Mouse (Mus musculus): ENCODE measurements around the gene Tcf7l2.

Tcf7l2 gene

DNA sequence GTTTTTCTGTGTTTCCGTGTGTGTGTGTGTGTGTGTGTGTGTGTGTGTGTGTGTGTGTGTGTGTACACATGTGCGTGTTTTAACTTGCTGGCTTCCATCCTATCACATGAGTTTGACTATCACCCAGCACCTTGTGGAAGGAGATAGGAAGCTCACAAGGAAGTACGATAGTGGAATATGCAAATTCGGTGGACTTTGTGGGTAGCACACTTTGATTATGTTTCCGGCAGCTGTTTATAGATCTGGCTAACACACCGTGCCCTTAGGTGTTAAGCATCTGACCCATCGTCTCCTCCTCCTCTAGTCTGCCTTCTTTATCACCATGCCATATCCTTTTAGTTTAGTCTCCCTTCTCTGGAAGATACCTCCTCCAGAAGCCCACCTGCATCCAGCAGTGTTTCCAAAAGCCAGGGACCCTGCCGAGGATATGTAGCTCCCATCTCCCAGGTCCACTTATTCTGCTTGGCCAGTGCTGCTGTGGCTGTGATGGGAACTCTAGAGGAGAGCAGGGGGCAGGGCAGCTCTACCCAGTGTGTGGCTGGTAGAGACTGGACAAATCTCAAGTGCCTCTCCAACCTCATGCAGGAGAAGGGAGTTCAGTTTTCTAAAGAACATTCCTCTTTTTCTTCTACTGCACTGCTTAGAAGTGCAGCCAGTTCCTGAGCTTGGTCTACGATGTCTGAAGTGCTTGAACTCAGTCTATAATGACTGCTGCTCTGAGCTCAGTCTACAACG is 118.6 kb downstream of the Tcf7l2 start:
- in situ Hi-C loops (cut with MboI, MseI): no loop called here

DNA sequence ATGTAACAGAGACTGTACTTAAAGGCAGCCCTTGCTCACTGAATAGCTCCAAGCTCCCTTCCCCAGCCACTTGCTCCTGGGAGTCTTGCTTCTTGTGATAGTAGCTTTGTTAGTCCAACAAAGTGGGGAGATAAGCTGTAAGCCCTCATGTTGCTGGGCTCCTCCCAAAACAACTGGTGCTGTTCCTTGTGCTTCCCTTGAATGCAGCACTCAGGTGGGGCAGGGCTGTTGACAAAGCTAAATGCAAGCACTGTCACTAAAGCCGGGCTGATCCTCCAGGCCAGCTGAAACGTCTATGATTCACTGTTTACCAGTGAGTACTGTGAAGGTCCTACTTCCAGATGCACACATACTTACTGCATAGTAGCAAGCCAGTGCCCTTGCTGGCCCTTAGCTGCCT is 120.1 kb downstream of the Tcf7l2 start:
- in situ Hi-C loops (cut with MboI, MseI): no loop called here

DNA sequence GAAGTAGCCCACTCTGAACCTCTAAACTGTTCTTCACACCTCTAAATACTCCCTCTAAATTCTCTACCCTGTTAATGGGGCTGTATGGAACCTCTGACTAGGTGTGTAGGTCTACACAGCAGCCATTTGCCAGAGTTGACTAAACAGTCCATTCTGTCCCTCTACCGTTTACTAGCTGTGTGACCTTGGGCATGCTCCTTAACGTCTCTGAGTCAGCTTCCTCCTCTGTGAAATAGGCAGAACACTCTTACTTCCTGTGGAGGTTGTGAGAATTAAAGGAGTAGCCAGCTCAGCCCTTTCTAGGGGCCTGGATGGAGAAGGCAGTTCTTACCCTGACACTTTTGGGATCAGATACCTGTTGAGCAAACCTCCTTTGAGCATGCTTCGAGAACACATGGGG is 120.9 kb downstream of the Tcf7l2 start:
- in situ Hi-C loops (cut with MboI, MseI): no loop called here

DNA sequence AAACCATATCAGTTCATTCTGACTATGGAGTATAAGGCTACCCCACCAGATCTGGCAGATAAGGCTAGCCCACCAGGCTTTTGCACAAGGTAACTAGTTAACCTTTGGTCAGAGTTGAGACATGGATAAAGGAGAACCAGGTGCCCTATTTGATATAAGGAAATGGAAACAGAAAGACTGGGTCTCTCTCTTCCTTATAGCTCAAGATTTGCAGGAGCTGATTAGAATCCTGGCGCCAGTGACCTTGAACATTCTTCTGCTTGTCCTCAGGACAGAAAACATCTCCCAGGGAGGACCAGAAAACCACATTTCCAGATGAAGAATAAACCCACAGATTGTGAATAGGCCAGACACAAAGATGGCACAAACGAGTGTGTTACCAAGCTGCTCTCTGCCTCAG is 123.4 kb downstream of the Tcf7l2 start:
- in situ Hi-C loops (cut with MboI, MseI): no loop called here

DNA sequence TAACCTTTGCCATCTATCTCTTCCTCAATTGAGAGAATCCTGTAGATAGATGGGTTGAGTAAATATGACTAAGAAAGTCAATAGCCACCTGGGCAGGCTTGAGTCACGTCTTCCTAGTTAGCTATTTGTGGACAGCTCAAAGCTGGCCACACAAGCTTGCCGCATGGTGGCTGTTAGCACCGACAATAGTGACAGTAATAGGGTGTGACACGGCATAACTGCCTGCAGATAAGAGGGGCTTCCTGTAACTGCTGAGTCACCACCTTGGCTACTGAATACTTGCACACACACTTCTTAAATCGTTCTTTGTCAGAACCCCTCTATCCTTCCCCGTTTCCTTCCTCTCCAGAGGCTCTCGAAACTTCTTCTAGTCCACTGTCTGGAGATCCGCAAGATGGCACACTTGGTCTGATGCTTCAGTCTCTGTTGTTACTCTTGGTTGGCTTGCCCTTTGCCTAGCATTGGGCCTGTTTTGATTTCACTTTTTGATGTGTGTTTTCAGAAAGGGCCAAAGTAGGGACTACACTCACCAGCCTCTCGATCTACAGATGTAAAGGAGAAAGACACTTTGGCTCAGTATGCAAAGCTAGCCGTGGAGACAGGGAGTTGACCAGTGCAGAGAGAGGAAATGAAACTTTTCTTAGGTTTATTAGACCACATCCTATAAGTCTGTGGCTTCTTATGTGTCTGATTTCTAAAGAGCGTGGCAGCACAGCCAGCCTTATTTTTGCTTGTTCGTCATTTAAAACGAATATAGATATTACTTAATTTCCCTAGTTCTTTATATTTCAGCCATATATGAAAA is 124.4 kb downstream of the Tcf7l2 start:
- in situ Hi-C loops (cut with MboI, MseI): no loop called here

DNA sequence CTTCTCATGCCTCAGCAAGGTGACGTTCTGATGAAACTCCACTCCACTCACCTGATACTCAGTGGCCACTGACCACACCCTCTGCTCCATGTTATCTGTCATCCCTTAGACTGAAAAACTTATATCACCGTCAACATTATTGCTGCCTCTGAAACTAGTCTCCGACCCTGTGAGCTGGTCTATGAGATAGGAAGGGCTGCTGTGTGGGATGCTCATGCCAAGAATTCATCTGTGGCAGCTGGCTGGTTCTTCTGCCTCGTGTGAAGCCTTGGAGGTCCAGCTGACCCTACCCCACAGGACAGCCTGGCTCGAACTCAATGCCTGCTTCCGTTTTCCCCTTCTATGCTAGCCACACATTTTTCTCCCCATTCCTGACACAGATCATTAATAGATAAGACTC is 125.6 kb downstream of the Tcf7l2 start:
- in situ Hi-C loops (cut with MboI, MseI): no loop called here

DNA sequence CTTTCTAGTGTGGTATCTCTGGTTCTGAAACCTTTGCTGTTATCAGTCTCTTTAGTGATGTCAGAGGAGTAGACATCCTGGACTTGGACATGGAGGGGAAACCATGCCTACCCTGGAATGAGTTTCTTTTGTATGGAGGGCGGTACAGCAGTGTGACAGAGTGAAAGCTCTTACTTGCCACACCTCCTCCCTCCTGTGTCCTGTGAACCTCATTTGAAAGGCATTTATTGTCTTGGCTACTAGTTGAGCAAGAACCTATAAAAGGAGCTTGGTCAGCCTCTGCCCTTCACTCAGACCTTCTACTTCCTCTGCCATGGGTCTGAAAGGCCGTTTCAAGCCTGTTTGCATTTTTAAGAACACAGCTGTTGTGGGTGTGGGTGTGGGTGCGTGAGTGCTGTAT is 126.3 kb downstream of the Tcf7l2 start:
- in situ Hi-C loops (cut with MboI, MseI): no loop called here

DNA sequence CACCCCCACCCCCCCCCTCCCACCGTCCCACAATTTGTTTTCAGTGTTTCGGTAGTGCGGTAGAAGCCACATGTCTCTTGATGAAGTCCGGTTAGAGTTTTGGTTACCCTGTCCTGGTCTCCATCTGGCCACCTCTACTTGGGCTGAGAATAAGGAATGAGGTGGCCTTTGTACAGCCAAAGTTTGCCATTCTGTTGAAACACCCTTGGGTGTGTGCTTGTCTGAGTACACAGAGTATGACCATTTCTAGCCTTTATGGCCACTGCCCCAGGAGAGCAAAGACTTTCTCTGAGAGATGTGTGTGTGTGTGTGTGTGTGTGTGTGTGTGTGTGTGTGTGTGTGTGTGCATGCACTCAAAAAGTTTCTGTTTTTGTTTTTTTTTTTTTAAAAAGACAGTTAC is 127.0 kb downstream of the Tcf7l2 start:
- in situ Hi-C loops (cut with MboI, MseI): no loop called here

DNA sequence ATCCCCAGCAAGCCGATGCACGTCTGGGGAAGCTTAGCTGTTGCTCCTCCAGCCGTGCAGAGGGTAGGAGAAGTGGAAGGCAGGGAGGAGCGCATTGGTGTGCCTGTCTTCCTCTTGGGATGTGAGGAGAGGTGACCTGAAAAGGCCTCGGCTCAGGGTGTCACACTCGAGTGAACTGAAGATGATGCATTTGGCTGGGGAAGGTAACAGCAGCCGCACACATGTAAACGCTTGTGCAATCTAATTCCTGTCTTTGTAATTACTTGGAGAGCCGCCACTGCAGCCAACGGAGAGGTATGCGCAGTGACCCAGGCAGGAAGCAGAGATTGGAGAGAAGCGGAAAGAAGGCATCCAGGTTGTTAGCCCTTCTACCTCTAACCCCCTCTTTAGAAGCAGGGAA is 129.2 kb downstream of the Tcf7l2 start:
- in situ Hi-C loops (cut with MboI, MseI): no loop called here

DNA sequence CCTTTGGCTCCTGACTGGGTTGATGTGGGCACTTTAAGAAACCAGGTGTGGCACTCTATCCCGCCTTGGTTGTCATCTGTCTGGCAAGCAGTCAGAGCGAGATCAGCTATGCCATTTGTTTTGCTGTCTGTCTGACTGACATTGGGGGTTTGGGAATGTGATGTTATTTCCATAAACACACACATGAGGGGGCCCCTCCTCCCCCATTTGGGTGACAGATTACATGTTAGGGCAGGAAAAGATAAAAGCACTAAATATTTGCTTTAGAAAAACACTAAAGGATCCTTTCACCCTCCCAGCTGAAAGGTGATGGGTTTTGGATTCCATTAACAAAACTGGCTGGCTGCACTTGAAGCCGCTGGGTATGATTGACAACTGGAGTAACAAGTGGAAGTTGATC is 129.9 kb downstream of the Tcf7l2 start:
- in situ Hi-C loops (cut with MboI, MseI): no loop called here

DNA sequence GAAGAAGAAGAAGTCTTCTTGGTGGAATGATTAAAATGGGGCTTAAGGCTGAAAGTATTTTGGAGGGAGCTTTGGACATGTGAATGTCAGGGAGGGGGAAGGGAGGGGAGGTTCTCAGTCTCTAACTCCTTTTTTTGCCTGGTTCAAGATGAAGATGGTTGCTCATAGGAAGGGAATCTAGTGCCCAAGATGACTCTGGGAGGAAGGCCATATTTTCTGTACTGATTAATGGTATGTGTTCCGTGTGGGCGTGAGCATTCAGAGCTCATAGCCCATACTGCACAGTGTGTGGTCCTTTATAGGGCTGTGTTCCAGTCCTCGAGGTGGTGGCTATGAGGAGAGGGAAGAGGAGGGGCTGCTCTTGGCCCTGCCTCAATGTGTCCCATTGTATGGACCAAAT is 131.6 kb downstream of the Tcf7l2 start:
- in situ Hi-C loops (cut with MboI, MseI): no loop called here

DNA sequence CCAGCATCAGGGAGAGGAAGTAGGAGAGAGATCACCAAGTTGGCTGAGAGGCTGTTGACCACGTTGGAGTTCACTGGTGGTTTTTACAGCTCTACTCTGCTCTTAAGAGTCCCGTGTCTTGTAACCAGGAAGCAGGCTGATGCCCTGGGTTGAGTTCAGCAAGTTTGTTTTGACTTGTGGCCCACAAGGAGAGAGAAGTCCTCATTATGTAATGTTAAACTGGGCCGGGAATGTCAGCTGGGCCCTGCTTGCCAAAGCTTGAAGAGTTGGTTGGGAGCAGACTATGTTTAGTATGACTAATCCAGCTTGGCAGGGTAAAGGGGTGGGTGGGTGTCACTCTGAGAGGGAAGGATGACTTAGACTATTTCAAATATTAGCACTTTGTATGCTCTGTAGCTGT is 134.9 kb downstream of the Tcf7l2 start:
- in situ Hi-C loops (cut with MboI, MseI): no loop called here

DNA sequence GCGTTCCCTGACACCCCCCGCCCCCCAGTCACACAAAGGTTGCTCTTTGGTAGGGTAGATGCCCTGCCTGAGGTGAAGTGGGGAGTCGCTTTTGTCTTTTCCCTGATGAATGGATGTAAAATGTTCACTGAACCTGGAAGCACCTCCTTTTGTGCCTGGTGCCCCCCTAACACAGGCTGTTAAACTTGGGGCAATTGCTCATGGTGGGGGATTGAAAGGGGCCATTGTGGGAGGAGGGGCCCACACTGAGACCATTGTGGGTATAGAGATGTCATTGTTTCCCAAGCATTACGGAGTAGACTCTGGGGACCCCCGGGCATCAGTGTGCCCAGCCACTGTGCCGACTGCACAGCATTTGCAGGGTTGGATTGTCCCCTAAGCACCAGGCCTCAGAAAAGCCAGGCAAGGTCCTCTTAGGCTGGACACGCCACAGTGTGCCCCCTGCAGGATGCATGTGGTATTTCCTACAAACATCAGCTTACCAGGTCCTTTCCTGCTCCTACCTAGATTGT is 135.8 kb downstream of the Tcf7l2 start:
- in situ Hi-C loops (cut with MboI, MseI): no loop called here

DNA sequence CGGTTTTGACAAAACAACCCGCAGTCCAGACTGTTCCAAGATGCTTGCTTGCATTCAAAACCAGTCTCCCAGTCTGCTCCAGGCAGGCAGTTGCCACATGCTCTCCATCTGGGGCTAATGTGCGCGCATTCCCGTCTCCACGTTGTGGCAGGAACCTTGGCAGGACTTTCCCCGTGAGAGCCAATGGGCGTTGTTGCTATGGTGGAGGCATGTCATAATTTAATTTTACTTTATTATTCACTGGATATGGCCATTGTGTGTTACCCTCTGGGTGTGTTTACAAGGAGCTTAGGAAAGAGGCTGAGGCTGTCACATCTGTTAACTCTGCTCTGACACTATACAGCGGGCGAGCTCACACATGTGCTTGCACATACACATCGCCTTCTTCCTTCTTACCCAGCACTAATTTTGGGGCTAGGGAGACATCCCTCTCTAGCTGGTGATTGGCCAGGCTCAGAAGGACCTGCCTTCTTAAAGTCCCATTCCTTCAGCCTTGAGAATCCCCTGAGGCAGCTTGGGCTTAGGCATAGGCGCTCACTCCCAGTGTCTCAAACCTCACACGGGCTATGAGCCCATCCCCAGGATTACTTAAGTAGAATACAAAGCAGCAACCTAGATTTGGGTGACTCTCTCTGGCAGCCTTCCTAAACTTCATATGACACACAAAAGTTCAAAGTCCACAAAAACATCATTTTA is 139.2 kb downstream of the Tcf7l2 start:
- in situ Hi-C loops (cut with MboI, MseI): no loop called here

DNA sequence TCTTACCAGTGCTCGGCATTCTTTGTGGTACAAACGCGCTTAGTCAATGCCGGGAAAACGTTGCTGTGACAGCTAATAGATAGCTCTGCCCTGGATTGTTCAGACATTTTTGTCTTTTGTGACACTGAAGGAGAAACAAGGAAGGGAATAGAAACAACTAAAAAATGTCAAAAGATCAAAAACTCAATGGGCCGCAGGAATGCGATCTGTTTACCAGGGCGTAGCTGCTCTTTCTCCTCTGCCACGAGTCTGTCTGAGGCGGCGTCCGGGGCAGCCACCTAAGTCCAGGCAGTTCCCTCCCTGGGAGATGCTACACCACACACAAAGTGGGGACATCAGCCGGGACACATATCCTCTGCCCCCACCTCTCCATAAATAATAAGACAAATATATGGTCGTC is 144.9 kb downstream of the Tcf7l2 start:
- in situ Hi-C loops (cut with MboI, MseI): no loop called here

DNA sequence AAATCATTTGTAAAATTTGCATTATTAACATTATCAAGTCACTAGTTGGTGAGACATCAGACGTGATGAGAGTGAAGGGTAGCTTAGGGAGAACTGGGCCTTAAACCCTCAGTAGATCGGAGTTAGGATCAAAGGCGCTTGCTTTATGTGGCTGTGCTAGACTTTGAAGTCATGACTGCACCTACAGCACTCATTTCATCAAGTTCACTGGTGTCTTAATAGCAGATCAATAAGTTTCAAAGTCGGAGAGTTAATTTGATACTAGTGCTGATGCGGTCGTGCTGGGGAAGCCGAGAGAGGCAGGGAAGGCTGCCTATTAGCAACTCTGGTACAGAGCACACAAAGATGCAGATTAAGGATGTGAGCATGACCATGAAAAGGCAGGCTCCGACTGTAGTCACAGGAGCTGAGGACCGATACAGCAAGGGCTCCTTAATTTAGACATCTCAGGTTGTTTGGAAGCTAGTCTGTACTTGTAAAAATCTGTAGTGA is 150.1 kb downstream of the Tcf7l2 start:
- in situ Hi-C loops (cut with MboI, MseI): no loop called here

DNA sequence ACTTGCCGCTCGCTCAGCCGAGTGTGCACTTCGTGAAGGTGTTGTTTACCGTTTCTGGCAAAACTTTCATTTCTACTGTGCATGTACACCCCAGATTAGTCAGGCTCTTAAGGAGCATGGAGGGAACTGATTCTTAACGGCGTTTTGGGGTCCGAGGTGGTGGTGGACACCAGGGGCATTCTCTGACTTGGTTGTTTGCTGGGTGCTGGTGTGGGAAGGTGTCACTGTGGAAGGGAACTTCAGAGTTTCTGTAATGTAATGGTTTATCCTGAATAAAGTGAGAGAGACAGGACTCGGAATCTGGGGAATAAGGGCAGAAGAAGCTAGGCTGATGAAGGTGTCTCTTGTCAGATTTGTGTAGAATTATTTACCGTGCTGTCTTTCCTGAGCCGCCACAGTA is 151.9 kb downstream of the Tcf7l2 start:
- in situ Hi-C loops (cut with MboI, MseI): no loop called here

DNA sequence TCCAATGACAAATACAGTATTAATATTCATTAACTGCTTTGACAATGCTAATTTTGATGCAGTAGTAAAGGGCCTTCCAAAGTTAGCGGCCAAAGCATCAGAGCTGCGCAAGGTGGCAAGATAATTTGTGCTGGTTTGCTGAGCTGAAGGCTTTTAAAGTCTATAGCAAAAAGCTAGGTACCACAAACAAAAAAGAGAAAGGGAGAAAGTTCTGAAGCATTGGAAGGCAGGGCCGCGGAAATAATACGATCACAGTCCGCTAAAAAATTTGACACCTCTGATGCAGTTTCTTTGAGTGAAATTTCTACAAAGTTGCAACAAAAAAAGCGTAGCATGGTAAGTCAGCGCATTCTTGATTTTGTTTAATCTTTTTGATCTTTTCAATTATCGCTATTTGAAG is 152.8 kb downstream of the Tcf7l2 start:
- in situ Hi-C loops (cut with MboI, MseI): no loop called here

DNA sequence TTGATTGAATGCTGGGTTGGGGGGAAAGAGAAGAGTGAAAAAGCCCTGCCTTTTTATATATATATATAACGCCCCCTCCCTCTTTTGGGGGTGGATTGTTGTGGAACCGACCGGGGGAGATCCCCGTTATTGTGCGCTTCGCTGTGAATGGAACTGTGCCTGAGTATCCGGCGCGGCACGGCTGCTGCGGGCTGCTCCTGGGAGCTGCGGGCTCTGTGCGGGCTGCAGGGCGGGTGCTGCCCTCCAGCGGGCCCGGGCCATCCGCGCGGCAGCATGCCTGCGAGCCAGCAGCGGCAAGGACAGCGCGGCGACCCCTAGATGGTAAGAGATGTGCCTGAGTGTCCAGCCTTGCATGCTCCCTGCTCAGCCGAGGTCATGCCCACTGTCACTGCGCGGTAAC is 153.7 kb downstream of the Tcf7l2 start:
- in situ Hi-C loops (cut with MboI, MseI): no loop called here

DNA sequence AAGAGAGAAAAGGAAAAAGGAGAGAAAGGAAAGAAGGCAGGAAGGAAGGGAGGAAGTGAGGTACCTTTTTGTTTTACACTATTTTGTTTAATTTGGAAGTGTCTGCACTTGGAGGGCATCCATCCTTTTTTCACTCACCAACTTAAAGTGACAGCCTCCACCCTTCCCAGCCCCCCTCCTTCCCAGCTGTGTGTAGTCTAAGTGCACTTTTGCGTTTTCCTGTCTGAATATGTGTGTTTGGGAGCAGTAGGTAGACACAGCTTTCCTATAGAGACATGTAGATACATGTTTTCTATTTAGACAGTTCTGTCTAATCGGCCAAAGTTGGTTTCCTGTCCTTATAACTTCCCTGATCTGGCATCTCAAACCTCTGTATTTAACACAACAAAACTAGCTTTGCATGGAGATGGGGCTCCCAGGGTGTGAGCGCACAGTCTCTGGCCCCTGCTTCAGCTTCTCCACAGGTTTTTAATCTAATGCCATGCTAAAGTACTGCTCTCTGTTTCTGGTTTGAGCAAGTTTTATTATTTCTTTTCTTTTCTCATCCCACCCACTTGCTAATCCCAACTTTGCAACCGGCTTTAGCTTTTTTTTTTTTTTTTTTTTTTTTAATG is 154.3 kb downstream of the Tcf7l2 start:
- in situ Hi-C loops (cut with MboI, MseI): no loop called here

DNA sequence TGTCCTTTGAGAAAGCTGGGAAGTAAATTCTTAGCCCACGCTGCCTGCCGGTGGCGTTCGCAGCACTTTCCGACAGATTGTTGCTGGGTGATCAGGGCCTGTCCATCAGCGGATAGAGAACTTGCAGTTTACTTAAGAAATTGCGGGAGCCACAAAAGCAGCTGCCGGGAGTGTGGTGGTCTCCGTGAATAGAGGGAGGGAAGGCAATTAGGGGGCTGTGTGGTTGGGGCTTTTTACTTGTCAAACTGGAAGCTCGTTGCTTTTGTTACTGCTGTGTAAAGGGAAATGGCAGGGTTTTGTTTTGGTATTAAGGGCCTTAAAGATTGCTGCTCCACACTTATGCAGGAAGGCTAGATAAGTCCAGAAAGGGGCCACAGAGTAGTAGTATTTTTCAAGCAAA is 155.0 kb downstream of the Tcf7l2 start:
- in situ Hi-C loops (cut with MboI, MseI): no loop called here
